ENCODE assay signal across 17 mouse cellular contexts in genomic region chr13:51757099-51757498, GRCm38 (mm10). TPM values are rescaled to one million over a fixed set of nuclear protein-coding genes. Genes with fewer than 3 reads are reported as not detected.
DNase-seq lines count a peak whose midpoint lies in the region; ATAC-seq and TF ChIP-seq lines count a peak whose summit lies in the region.
"Had no signal": no experiment of that assay in that cellular context is flagged by ENCODE, and none has a peak within 500 bp of the region (broad histone marks: within the 10 kb centered on the region; RNA-seq: fewer than 3 reads in every experiment).

No protein-coding gene starts in this region.

- no peak overlapping the region for H3K4me3 ChIP-seq in layer of hippocampus, adult 2 months
- H3K4me3 ChIP-seq in MEL (ENCODE audit: control insufficient read depth in 1 of 2, insufficient read depth in 1 of 2, low read depth in 2 of 2, low read length in 2 of 2) = no peak overlapping the region
- H3K4me3 ChIP-seq in liver, embryonic 11.5 days (ENCODE audit: low read depth, low read length) = no peak overlapping the region
- H3K4me3 ChIP-seq in stomach, embryonic 15.5 days (replicated peaks) = no peak overlapping the region
- H3K4me3 ChIP-seq: embryonic facial prominence, embryonic 15.5 days; forebrain, embryonic 15.5 days; hindbrain, embryonic 13.5 days; kidney, embryonic 15.5 days; limb, embryonic 10.5 days; midbrain, embryonic 10.5 days; myocyte had no signal

- no peaks in the 10 kb centered on the region for H3K9me3 ChIP-seq in MEL (replicated peaks; ENCODE audit: insufficient read depth, low read length)
- H3K9me3 ChIP-seq in liver, embryonic 11.5 days (ENCODE audit: control insufficient read depth, low read length) = no peaks in the 10 kb centered on the region
- no peaks in the 10 kb centered on the region for H3K9me3 ChIP-seq in stomach, embryonic 15.5 days
- H3K9me3 ChIP-seq: embryonic facial prominence, embryonic 15.5 days; forebrain, embryonic 15.5 days; hindbrain, embryonic 13.5 days; kidney, embryonic 15.5 days; limb, embryonic 10.5 days; midbrain, embryonic 10.5 days had no signal

- H3K36me3 ChIP-seq in MEL (ENCODE audit: control insufficient read depth in 1 of 2, insufficient read depth in 2 of 2, low read length in 2 of 2) = peaks cover 0 to 17% of the 10 kb centered on the region in 2 experiments; a peak in 2 of 4 replicates
- H3K36me3 ChIP-seq in liver, embryonic 11.5 days (ENCODE audit: control insufficient read depth, insufficient read depth, low read length) = no peaks in the 10 kb centered on the region
- H3K36me3 ChIP-seq in stomach, embryonic 15.5 days = no peaks in the 10 kb centered on the region
- H3K36me3 ChIP-seq: embryonic facial prominence, embryonic 15.5 days; forebrain, embryonic 15.5 days; hindbrain, embryonic 13.5 days; limb, embryonic 10.5 days; midbrain, embryonic 10.5 days had no signal

- TF ChIP-seq POLR2A in MEL (IDR thresholded peaks at IDR 0.05; ENCODE audit: control insufficient read depth in 1 of 2, insufficient read depth in 1 of 2, low read depth in 1 of 2, low read length in 2 of 2, poor library complexity in 1 of 2) = no peak

- TF ChIP-seq RAD21 in MEL (IDR thresholded peaks at IDR 0.05; ENCODE audit: low read depth, low read length) = no peak

- peaks cover 8 to 16% of the 10 kb centered on the region in 2 experiments for H3K4me1 ChIP-seq in MEL (ENCODE audit: control insufficient read depth in 1 of 2, insufficient read depth in 2 of 2, low read length in 2 of 2)
- peaks cover 57% of the 10 kb centered on the region for H3K4me1 ChIP-seq in liver, embryonic 11.5 days (replicated peaks; ENCODE audit: control insufficient read depth, insufficient read depth, low read length)
- peaks cover 28% of the 10 kb centered on the region; the same call in 1 of the 2 replicates for H3K4me1 ChIP-seq in stomach, embryonic 15.5 days

- no peak for DNase-seq in layer of hippocampus, adult 2 months (ENCODE audit: low spot score in 2 of 2)
- no peak for DNase-seq in layer of hippocampus, adult 9-10 months (ENCODE audit: low spot score)
- no peak for DNase-seq in MEL (ENCODE audit: low read depth, low spot score)
- DNase-seq in liver, embryonic 11.5 days (ENCODE audit: low spot score) = no peak
- DNase-seq in kidney, postnatal 4 days = no peak
- DNase-seq in adrenal gland, postnatal 14 days = no peak
- DNase-seq: cerebellum, adult 11 months; gastrocnemius, postnatal 36 days; right cerebral cortex, postnatal 4 days had no signal

- no peak for ATAC-seq in liver, embryonic 11.5 days (replicated peaks; ENCODE audit: low FRiP score)
- no peak for ATAC-seq in stomach, embryonic 15.5 days (ENCODE audit: insufficient read depth, low FRiP score, low read depth)
- ATAC-seq: forebrain, embryonic 15.5 days had no signal

- H3K9ac ChIP-seq in MEL (ENCODE audit: control insufficient read depth, low read depth, low read length, poor library complexity, severe bottlenecking) = peak overlapping the region; percentile 36
- H3K9ac ChIP-seq in liver, embryonic 11.5 days (ENCODE audit: low read depth, low read length) = no peak overlapping the region
- no peak overlapping the region for H3K9ac ChIP-seq in stomach, embryonic 15.5 days
- H3K9ac ChIP-seq: embryonic facial prominence, embryonic 15.5 days; forebrain, embryonic 15.5 days; hindbrain, embryonic 13.5 days; kidney, embryonic 15.5 days had no signal

- 42% methylated on average over 2 of the region's 2 CpGs for WGBS in liver, embryonic 11.5 days
- 63% methylated on average over 2 of the region's 2 CpGs for WGBS in stomach, embryonic 15.5 days

- no peaks in the 10 kb centered on the region for H3K27me3 ChIP-seq in MEL (ENCODE audit: control insufficient read depth in 1 of 2, insufficient read depth in 2 of 2, low read length in 2 of 2)
- no peaks in the 10 kb centered on the region for H3K27me3 ChIP-seq in liver, embryonic 11.5 days (replicated peaks; ENCODE audit: control insufficient read depth, insufficient read depth, low read length)
- no peaks in the 10 kb centered on the region for H3K27me3 ChIP-seq in stomach, embryonic 15.5 days (replicated peaks)
- H3K27me3 ChIP-seq: embryonic facial prominence, embryonic 15.5 days; forebrain, embryonic 15.5 days; hindbrain, embryonic 13.5 days; kidney, embryonic 15.5 days had no signal

- H3K4me2 ChIP-seq in liver, embryonic 11.5 days = peak overlapping the region; percentile 13
- H3K4me2 ChIP-seq in stomach, embryonic 15.5 days = no peak overlapping the region
- H3K4me2 ChIP-seq: embryonic facial prominence, embryonic 15.5 days; forebrain, embryonic 15.5 days; hindbrain, embryonic 13.5 days; kidney, embryonic 15.5 days had no signal

- H3K27ac ChIP-seq in layer of hippocampus, adult 2 months = peak overlapping the region; percentile 78
- H3K27ac ChIP-seq in MEL (ENCODE audit: control insufficient read depth, low read depth, low read length) = peak overlapping the region; percentile 77
- peak overlapping the region; percentile 59 for H3K27ac ChIP-seq in liver, embryonic 11.5 days (ENCODE audit: low read depth, low read length)
- H3K27ac ChIP-seq in stomach, embryonic 15.5 days = peak overlapping the region; percentile 88
- H3K27ac ChIP-seq: hindbrain, embryonic 13.5 days; kidney, embryonic 15.5 days; midbrain, embryonic 10.5 days had no signal

- no peak for TF ChIP-seq CTCF in layer of hippocampus, adult 2 months (conservative IDR thresholded peaks at IDR 0.05)
- no peak for TF ChIP-seq CTCF in MEL (IDR thresholded peaks at IDR 0.05 in 2 of 3, conservative IDR thresholded peaks at IDR 0.05 in 1 of 3; ENCODE audit: control insufficient read depth in 1 of 3, insufficient read depth in 1 of 3, low read depth in 2 of 3, low read length in 3 of 3, poor library complexity in 1 of 3, severe bottlenecking in 1 of 3)

- H3K79me2 ChIP-seq in MEL (ENCODE audit: control insufficient read depth, insufficient read depth, low read length, poor library complexity) = no peaks in the 10 kb centered on the region; the same call in 1 of the 2 replicates

- TF ChIP-seq EP300 in MEL (IDR thresholded peaks at IDR 0.05; ENCODE audit: low read depth in 1 of 2, low read length in 2 of 2) = no peak

TF ChIP-seq in MEL, 35 proteins besides CTCF, POLR2A, EP300 and RAD21:
- no peak for TF ChIP-seq TCF12 (IDR thresholded peaks at IDR 0.05; ENCODE audit: low read depth, low read length)
- TF ChIP-seq RCOR1 (IDR thresholded peaks at IDR 0.05; ENCODE audit: low read depth, low read length) = no peak
- TF ChIP-seq CHD1 (IDR thresholded peaks at IDR 0.05; ENCODE audit: low read depth, low read length) = no peak
- no peak for TF ChIP-seq ZMIZ1 (IDR thresholded peaks at IDR 0.05; ENCODE audit: low read depth, low read length)
- TF ChIP-seq TBP (IDR thresholded peaks at IDR 0.05; ENCODE audit: low read depth, low read length) = no peak
- TF ChIP-seq ZC3H11A (IDR thresholded peaks at IDR 0.05; ENCODE audit: low read depth, low read length) = no peak
- TF ChIP-seq ZNF384 (IDR thresholded peaks at IDR 0.05; ENCODE audit: low read depth, low read length) = no peak
- TF ChIP-seq POLR2AphosphoS2 (IDR thresholded peaks at IDR 0.05; ENCODE audit: low read length) = no peak
- no peak for TF ChIP-seq MAZ (IDR thresholded peaks at IDR 0.05; ENCODE audit: low read depth, low read length)
- TF ChIP-seq HCFC1 (IDR thresholded peaks at IDR 0.05; ENCODE audit: low read depth, low read length) = no peak
- TF ChIP-seq ETS1 (IDR thresholded peaks at IDR 0.05; ENCODE audit: low read depth, low read length) = no peak
- TF ChIP-seq USF1 (IDR thresholded peaks at IDR 0.05; ENCODE audit: low read depth, low read length) = no peak
- TF ChIP-seq MYB (IDR thresholded peaks at IDR 0.05; ENCODE audit: low read depth, low read length) = no peak
- TF ChIP-seq MEF2A (IDR thresholded peaks at IDR 0.05; ENCODE audit: extremely low read depth, insufficient replicate concordance, low read depth, low read length, poor library complexity, severe bottlenecking) = no peak
- no peak for TF ChIP-seq ELF1 (IDR thresholded peaks at IDR 0.05; ENCODE audit: low read depth, low read length)
- TF ChIP-seq E2F4 (IDR thresholded peaks at IDR 0.05; ENCODE audit: borderline replicate concordance, low read depth, low read length) = no peak
- TF ChIP-seq KAT2A (conservative IDR thresholded peaks at IDR 0.05; ENCODE audit: low read depth, low read length) = no peak
- TF ChIP-seq POLR2AphosphoS5 (IDR thresholded peaks at IDR 0.05; ENCODE audit: borderline replicate concordance, low read depth, low read length) = no peak

RNA-seq across cellular contexts. Expression of gene Sema4d, which starts 36.4 kb away (rescaled TPM):
- total RNA-seq in layer of hippocampus, adult 2 months (2021) = 10 to 100 TPM; 76.3 to 83.9 TPM
- total RNA-seq in MEL (2012; rRNA removed) = 6.9 and 8.2 TPM in 2 replicates
- 10 to 100 TPM in 1 of 2 experiments, not detected in 1; 20.3 TPM for polyA plus RNA-seq in MEL (2012; ENCODE audit: insufficient read depth in 1 of 2, insufficient read length in 2 of 2, low read depth in 1 of 2, low replicate concordance in 2 of 2, missing spikeins in 1 of 2)
- polyA plus RNA-seq in liver, embryonic 11.5 days (2014; fragmentation: Nextera tagmentation; extraction: Ambion mirVana) = 18.6 and 21.7 TPM in 2 replicates
- polyA plus RNA-seq in stomach, embryonic 15.5 days (2015; fragmentation: Nextera tagmentation; extraction: Ambion mirVana) = 8.4 and 10.2 TPM in 2 replicates
- 9.5 and 20.0 TPM in 2 replicates for total RNA-seq in adrenal gland, postnatal 14 days (2021)
